Mouse (Mus musculus) spleen, adult 2 months (tissue): ENCODE measurements around the gene Tead4.

Experiments used
- CTCF ChIP-seq: fragments of 200-500 bp; IDR thresholded peaks from 2 replicates; pipeline ENCODE4 v1.5.1; 2011; ENCODE audit warnings: mild to moderate bottlenecking, inconsistent platforms; ENCODE audit not compliant: insufficient read depth, insufficient read length, insufficient replicate concordance; ENCODE audit errors: extremely low read depth
- POLR2A ChIP-seq: fragments of 200-500 bp; IDR thresholded peaks from 2 replicates; pipeline ENCODE4 v1.6.1; 2011; ENCODE audit warnings: low read depth, low read length, inconsistent platforms

- no peak for TF ChIP-seq CTCF
- no peak for TF ChIP-seq POLR2A
Observed at GRCm38 (mm10) chr6:128279608-128280007, 21.0 kb downstream of the Tead4 start.
